Mouse (Mus musculus): Measurements from ENCODE around the gene Zmynd11.

- TF ChIP-seq POLR2A (IDR thresholded peaks at IDR 0.05; ENCODE audit: borderline replicate concordance, insufficient read depth, low read length) (no peak), CTCF (IDR thresholded peaks at IDR 0.05; ENCODE audit: borderline replicate concordance, insufficient read depth, low read depth, low read length) (no peak)
These were observed 1.1 kb downstream of the Zmynd11 start for GRCm38 (mm10) chr13:9763828-9764645.

All from cerebellum, adult 2 months (tissue).